Mouse (Mus musculus) intestine, embryonic 15.5 days (tissue): ENCODE measurements at regions not wholly inside any gene's neighbourhood (a gene's known extent, or its start where the extent isn't known, plus 50 kb on each side); places are given as distances from the start of the nearest gene placed in this dataset.

ENCODE experiments used
- ATAC-seq: fragments of 200-750 bp; cut with Nextera tagmentation; 2 replicates; pipeline ENCODE4 v1.8.0; 2017; ENCODE audit warnings: moderate TSS enrichment, moderate library complexity
- H3K27ac ChIP-seq: fragments of 300-500 bp; sonication (generic); 2 replicates; pipeline ENCODE4 v1.5.1; 2015; ENCODE audit warnings: mild to moderate bottlenecking, inconsistent platforms
- H3K27me3 ChIP-seq: fragments of 300-500 bp; sonication (generic); replicated peaks from 2 replicates; pipeline ENCODE4 v1.6.1; 2015; ENCODE audit warnings: inconsistent platforms
- H3K36me3 ChIP-seq: fragments of 300-500 bp; sonication (generic); 2 replicates; pipeline ENCODE4 v1.6.1; 2015; ENCODE audit warnings: inconsistent platforms
- H3K4me1 ChIP-seq: fragments of 300-500 bp; sonication (generic); replicated peaks from 2 replicates; pipeline ENCODE4 v1.6.1; 2015; ENCODE audit warnings: inconsistent platforms
- H3K4me2 ChIP-seq: fragments of 300-500 bp; sonication (generic); replicated peaks from 2 replicates; pipeline ENCODE4 v1.6.1; 2015; ENCODE audit warnings: mild to moderate bottlenecking, inconsistent platforms
- H3K4me3 ChIP-seq: fragments of 300-500 bp; sonication (generic); replicated peaks from 2 replicates; pipeline ENCODE4 v1.5.1; 2015; ENCODE audit warnings: inconsistent platforms
- H3K9ac ChIP-seq: fragments of 300-500 bp; sonication (generic); 2 replicates; pipeline ENCODE4 v1.6.1; 2015; ENCODE audit warnings: inconsistent platforms
- H3K9me3 ChIP-seq: fragments of 300-500 bp; sonication (generic); 2 replicates; pipeline ENCODE4 v1.6.1; 2016; ENCODE audit warnings: inconsistent platforms
- WGBS: fragments of 180-500 bp; shearing (Covaris S2); methylation state at CpG from one replicate; pipeline ENCODE4 v1.1.7; 2015; 5-methylcytosine and 5-hydroxymethylcytosine counted together

DNA sequence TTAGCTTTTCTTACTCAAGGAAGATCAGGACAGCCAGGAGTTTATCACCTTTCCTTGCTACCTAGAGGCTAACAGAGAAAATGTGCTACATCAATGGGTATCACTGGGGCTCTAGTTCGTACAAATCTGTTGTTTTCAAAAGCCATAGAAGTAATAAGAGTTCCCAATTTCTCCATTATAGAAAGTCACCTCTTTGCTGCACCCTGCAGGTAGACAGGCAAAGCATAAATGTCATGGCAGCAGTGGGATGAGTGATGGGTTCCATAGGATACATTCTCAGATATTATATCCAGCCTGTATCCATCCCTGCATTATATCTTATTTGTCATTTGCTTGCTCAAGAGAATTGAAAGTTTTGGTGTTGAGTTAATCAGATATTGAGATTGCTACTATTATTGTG lies 236.4 kb upstream of the Alcam start:
- 67% methylated on average over 1 of the region's 1 CpGs for WGBS
- no peak overlapping the region for H3K9ac ChIP-seq

DNA sequence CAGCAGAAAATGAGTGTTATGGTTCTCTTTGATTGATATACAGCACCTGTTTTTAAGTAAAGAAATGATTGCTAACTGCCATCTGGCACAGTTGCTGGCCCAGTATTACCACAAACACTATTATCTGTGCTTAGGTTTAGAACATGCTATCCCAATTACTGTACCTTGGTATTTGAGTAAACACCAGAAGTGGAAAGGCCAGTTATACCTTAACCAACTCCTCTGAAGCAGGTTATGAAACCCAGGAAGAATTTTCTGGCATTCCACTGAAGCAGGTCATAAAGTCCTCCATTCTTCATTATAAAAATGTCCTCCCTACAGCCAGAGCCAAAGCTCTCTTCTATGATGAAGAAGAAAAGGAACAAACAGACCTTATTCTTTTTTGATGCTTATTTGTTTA lies 201.0 kb upstream of the Alcam start:
- no peak overlapping the region for H3K4me2 ChIP-seq
- 0 out of 2 replicates have a peak, but pooled peaks have one; percentile 36 for ATAC-seq
- no peaks in the 10 kb centered on the region for H3K36me3 ChIP-seq
- H3K9ac ChIP-seq: no peak overlapping the region
- no peaks in the 10 kb centered on the region for H3K9me3 ChIP-seq
- H3K27ac ChIP-seq: no peak overlapping the region
- no peaks in the 10 kb centered on the region for H3K27me3 ChIP-seq
- no peak overlapping the region for H3K4me3 ChIP-seq
- H3K4me1 ChIP-seq: no peaks in the 10 kb centered on the region

More for the DNA sequence above, 236.4 kb upstream of the Alcam start:
- no peak overlapping the region for H3K4me3 ChIP-seq
- no peak for ATAC-seq
- no peaks in the 10 kb centered on the region for H3K9me3 ChIP-seq
- no peak overlapping the region for H3K4me2 ChIP-seq
- no peaks in the 10 kb centered on the region for H3K27me3 ChIP-seq
- no peaks in the 10 kb centered on the region for H3K36me3 ChIP-seq
- H3K4me1 ChIP-seq: no peaks in the 10 kb centered on the region
- H3K27ac ChIP-seq: no peak overlapping the region
